Mouse (Mus musculus): ENCODE measurements around the gene Fubp1.

DNA sequence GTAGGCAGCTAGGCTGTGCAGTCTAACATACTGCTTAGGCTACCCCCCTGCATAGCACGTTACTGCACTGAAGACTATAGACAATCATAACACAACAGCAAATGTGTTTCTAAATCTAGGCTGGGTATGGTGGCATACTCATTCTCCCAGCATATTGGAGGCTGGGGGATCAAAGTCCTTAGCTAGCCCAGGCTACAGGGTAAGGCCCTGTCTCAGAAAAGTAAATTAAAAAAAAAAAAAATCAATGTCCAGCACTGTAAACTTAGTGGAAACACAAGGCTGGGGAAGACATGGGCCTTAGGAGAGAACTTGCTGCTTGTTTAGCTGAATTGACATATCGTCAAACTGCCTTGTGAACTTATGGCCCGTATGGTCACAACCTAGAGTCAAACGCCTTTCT lies 29.6 kb upstream of the Fubp1 start:
- TF ChIP-seq MAX (IDR thresholded peaks at IDR 0.05; ENCODE audit: low read length) (no peak), POLR2AphosphoS2 (IDR thresholded peaks at IDR 0.05; ENCODE audit: low read length) (no peak), ZC3H11A (IDR thresholded peaks at IDR 0.05; ENCODE audit: low read depth, low read length) (no peak), SMC3 (IDR thresholded peaks at IDR 0.05; ENCODE audit: low read depth, low read length) (no peak), POLR2A (IDR thresholded peaks at IDR 0.05; ENCODE audit: control insufficient read depth in 1 of 2, insufficient read depth in 1 of 2, low read depth in 1 of 2, low read length in 2 of 2, poor library complexity in 1 of 2) (no peak), CTCF (IDR thresholded peaks at IDR 0.05 in 2 of 3, conservative IDR thresholded peaks at IDR 0.05 in 1 of 3; ENCODE audit: control insufficient read depth in 1 of 3, insufficient read depth in 1 of 3, low read depth in 2 of 3, low read length in 3 of 3, poor library complexity in 1 of 3, severe bottlenecking in 1 of 3) (no peak), RCOR1 (IDR thresholded peaks at IDR 0.05; ENCODE audit: low read depth, low read length) (no peak), CHD1 (IDR thresholded peaks at IDR 0.05; ENCODE audit: low read depth, low read length) (no peak), GATA1 (IDR thresholded peaks at IDR 0.05; ENCODE audit: low read depth, low read length) (no peak), CHD2 (IDR thresholded peaks at IDR 0.05; ENCODE audit: low read length) (no peak), MYC (IDR thresholded peaks at IDR 0.05; ENCODE audit: low read depth, low read length) (no peak)

Measured in MEL (cell line).